Mouse (Mus musculus): ENCODE results near the gene Gm47841. TPM values are rescaled to one million over a fixed set of nuclear protein-coding genes. Genes with fewer than 3 reads are reported as not detected.

Gm47841 gene
- not detected for total RNA-seq (2018; cell fraction: chromatin; rRNA removed)
- total RNA-seq (2018; cell fraction: cytosol; rRNA removed), result not detected
- not detected for total RNA-seq (2018; cell fraction: nucleus; rRNA removed)
- polyA plus RNA-seq (2018), result not detected in 3 replicates

DNA sequence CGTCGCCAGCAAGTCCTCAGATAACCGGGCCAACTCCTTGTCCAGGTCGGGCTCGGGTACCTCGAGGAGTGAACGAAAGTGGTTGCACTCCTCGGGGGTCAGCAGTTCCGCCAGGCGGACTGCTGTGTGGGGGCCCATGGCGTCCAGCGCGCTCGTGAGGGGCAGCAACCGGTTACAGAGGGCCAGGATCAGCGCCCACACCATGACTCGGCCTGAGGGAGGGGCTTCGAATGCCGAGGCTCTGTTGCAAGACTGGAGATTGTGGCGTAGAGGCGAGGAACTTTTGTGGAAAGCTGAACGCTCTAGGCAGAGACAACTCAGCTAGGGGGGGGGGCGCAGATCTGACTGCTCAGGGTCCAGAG is at the start of gene Gm47841:
Gene Gm47841 (minus strand): TSS at position 204 of the 362 bp plus-strand sequence.
- no peak within 1 kb of the TSS for H3K27ac ChIP-seq
- no peaks in the 10 kb centered on the region for H3K36me3 ChIP-seq (ENCODE audit: inconsistent target)
- WGBS (ENCODE audit: missing documents), result 7% methylated on average over 23 of the region's 23 CpGs
- no peak within 1 kb of the TSS for H3K4me3 ChIP-seq (ENCODE audit: inconsistent target)
- no peaks in the 10 kb centered on the region for H3K79me2 ChIP-seq (ENCODE audit: inconsistent target)

DNA sequence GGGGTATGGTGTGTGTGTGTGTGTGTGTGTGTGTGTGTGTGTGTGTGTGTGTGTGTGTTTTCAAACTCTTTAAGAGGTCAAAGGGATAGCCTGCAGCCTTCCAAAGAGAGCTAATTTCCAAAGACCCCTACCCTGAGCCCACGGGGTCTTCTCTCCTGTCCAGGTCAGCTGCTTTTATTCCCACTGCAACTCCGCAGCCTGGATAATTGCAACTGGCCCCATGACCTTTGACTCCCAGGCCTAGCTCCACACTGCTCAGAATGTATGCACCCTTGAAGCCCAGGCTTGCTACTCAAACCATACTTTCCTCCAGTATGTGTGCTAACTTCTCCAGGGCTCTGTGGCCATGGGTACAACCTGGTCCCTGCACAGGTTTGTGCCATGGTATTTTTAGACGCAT is 48.2 kb upstream of the Gm47841 start:
- Histone ChIP-seq H3K79me2 (ENCODE audit: inconsistent target) (no peaks in the 10 kb centered on the region), H3K36me3 (ENCODE audit: inconsistent target) (no peaks in the 10 kb centered on the region), H3K4me3 (ENCODE audit: inconsistent target) (no peak overlapping the region), H3K27ac (no peak overlapping the region)
- 83% methylated on average over 3 of the region's 3 CpGs for WGBS (ENCODE audit: missing documents)

DNA sequence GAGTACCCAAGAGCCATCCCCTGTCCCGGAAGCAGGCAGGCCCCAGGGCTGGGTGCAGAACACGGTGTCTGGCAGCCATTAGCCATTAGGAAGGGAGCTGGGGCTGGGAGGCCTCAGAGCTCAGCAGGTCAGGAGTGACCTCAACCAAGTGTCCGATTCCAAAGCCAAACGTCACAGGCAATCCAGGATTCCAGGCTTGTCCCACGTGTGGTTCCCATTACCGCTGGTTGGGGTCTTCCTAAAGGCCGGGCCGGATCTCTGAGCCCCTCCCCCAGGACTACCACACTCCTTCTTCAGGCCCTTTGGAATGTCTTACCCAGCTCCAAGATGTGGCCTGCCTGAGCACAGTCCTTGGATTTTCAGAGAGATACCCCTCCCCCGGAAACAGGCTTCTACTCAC is 47.8 kb upstream of the Gm47841 start:
- no peak overlapping the region for H3K27ac ChIP-seq
- no peak overlapping the region for H3K4me3 ChIP-seq (ENCODE audit: inconsistent target)
- H3K36me3 ChIP-seq (ENCODE audit: inconsistent target), result no peaks in the 10 kb centered on the region
- 94% methylated on average over 8 of the region's 9 CpGs for WGBS (ENCODE audit: missing documents)
- no peaks in the 10 kb centered on the region for H3K79me2 ChIP-seq (ENCODE audit: inconsistent target)

DNA sequence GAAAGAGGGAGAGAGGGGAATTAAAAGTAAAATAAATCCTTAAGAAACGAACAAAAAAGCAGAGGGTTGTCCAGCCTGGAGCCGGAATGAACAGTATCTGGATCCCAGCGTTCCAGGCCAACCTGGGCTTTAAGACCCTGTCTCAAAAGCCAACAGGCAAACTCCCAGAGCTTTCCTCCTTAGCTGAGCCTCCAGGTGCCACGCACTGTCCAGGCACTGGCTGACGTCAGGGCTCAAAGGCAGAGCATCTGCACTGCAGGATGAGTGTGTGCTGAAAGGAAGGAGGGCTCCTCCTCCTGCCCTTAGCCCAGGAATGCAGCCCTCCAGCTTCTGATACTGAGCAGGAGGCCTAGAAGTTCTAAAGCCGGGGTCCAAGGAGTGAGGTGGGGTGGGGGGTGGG is 46.8 kb upstream of the Gm47841 start:
- no peaks in the 10 kb centered on the region for H3K79me2 ChIP-seq (ENCODE audit: inconsistent target)
- H3K4me3 ChIP-seq (ENCODE audit: inconsistent target), result no peak overlapping the region
- WGBS (ENCODE audit: missing documents), result 98% methylated on average over 6 of the region's 6 CpGs
- no peaks in the 10 kb centered on the region for H3K36me3 ChIP-seq (ENCODE audit: inconsistent target)
- no peak overlapping the region for H3K27ac ChIP-seq

DNA sequence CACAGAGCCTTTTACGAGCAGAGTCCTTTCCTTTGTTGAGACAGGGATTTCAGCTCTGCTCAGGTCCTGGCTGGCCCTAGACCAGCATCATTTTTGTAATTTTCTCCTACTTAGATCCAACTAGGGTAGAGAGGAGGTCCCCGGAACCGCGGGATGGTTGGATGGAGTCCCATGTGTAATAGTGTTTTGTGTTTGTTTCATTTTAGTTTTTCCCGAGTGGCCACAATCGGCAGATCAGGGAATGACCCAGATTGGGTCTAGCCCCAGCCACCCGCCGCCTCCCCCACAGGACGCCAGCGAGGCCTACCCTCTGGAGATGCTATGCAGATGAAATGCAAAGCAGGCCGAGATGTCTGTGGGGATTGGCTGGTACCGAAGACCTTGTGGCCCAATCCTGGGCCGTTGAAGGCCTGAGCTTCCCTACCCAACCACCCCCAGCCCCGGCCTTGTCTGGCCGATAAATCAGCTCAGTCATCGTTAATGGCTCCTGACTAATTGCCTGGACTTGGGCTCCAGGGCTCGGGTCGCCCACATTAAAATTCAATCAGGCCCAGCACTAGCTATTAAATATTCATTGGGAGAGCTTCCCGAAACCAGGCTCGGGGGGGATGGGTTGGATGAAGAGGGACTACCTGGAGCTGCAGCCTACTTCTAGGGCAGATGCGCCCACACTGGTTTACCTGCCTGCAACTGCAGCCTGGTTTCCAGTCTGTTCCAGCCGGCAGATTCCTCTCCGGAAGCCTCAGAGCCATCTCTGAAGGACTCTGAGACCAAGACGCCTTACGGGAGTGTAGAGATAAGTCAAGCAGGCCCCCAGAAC is 45.8 kb upstream of the Gm47841 start:
- no peaks in the 10 kb centered on the region for H3K36me3 ChIP-seq (ENCODE audit: inconsistent target)
- WGBS (ENCODE audit: missing documents), result 91% methylated on average over 25 of the region's 25 CpGs
- no peak overlapping the region for H3K27ac ChIP-seq
- H3K4me3 ChIP-seq (ENCODE audit: inconsistent target), result no peak overlapping the region
- H3K79me2 ChIP-seq (ENCODE audit: inconsistent target), result no peaks in the 10 kb centered on the region

DNA sequence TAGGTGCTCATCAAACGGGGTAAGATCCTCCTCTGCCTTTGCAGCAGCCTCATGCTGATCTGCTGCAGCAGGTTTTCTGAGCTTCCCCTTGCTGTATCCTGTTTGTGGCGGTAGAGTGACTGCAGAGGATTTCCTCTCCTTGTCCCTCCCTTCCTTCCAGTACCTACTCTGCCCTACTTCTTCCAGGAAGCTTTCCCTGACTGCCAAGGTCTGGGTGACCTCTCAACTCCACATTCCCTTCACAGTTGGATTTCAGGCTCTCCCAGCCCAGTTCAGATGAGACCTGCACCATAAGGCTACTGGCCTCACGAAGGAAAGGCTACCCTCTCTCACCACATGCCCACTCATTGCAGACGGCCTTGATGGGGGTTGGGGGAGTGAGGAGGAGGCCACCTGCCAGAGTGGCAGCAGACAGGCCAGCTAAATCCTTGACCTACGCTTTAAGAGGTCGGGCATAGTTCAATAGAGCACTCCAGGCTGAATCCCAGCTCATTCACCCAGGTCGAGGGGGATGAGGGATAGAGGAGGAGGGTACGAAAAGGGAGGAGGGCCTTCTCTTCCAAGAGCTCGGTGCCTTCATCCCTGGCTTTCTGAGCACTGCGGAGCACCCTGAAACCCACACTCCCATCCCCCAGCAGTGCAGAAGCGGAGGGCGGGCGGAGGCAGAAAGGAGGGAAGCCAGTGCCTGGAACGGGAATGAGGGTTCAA is 45.1 kb upstream of the Gm47841 start:
- no peaks in the 10 kb centered on the region for H3K79me2 ChIP-seq (ENCODE audit: inconsistent target)
- no peak overlapping the region for H3K27ac ChIP-seq
- no peak overlapping the region for H3K4me3 ChIP-seq (ENCODE audit: inconsistent target)
- H3K36me3 ChIP-seq (ENCODE audit: inconsistent target), result no peaks in the 10 kb centered on the region
- 70% methylated on average over 14 of the region's 14 CpGs for WGBS (ENCODE audit: missing documents)

DNA sequence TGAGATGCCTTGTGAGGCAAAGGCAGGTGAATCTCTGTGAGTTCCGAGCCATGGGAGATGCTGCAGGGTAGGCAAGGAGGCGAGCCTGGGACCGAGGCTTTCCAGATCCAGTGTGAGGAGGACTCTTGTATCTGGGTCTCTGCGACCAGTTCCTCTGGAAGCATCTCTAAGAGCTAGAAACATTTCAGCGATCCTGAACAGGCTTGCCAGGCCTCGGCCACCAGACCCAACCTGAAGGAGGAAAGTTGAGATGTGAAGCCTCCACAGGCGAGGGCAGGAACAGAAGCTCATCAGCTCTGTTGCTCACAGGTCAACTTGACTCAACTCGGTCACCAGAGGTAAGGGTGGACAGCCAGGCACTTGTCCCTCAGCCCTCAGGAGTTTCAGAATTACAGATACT is 44.4 kb upstream of the Gm47841 start:
- Histone ChIP-seq H3K4me3 (ENCODE audit: inconsistent target) (no peak overlapping the region), H3K27ac (no peak overlapping the region), H3K36me3 (ENCODE audit: inconsistent target) (no peaks in the 10 kb centered on the region), H3K79me2 (ENCODE audit: inconsistent target) (no peaks in the 10 kb centered on the region)
- 98% methylated on average over 8 of the region's 8 CpGs for WGBS (ENCODE audit: missing documents)

DNA sequence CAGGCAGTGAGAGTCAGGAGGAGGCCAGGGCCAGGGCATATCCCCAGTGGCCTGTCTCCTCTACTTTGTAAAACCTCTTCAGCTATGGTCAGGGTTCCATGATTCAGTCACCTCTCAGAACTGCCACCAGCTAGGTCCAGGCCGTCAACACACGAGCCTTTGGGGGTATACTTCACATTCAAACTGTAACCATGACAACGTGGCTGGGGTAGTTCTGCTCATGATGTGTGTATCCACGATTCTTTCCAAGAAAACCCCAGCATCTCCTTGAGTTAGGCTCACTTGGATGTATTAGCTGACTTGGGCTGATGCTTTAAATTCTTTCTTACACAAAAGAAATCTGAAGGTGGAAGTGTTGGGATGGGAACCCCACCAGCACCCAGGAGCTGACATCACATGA is 41.1 kb upstream of the Gm47841 start:
- no peak overlapping the region for H3K4me3 ChIP-seq (ENCODE audit: inconsistent target)
- no peaks in the 10 kb centered on the region for H3K36me3 ChIP-seq (ENCODE audit: inconsistent target)
- no peak overlapping the region for H3K27ac ChIP-seq
- H3K79me2 ChIP-seq (ENCODE audit: inconsistent target), result no peaks in the 10 kb centered on the region
- WGBS (ENCODE audit: missing documents), result 85% methylated on average over 4 of the region's 4 CpGs

DNA sequence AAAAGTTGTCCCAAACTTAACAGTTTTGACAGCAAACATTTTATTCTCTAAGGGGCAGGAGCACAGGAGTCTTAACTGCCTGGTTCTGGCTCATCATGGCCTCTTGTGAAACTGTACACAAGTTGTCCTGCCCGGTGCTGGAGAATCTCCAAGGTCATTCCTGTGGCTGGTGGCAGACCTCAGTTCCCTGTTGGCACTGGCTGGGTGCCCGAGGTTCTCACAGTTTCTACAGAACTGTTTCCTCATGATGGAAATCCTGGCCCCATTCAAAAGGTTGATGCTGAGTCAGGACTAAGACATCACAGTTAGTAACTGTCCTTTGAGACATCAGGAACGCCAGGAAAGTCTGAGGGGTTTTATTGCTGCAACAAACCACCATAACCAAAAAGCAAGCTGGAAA is 39.8 kb upstream of the Gm47841 start:
- no peaks in the 10 kb centered on the region for H3K79me2 ChIP-seq (ENCODE audit: inconsistent target)
- H3K4me3 ChIP-seq (ENCODE audit: inconsistent target), result no peak overlapping the region
- WGBS (ENCODE audit: missing documents), result 0% methylated on average over 3 of the region's 3 CpGs
- no peaks in the 10 kb centered on the region for H3K36me3 ChIP-seq (ENCODE audit: inconsistent target)
- H3K27ac ChIP-seq, result no peak overlapping the region

DNA sequence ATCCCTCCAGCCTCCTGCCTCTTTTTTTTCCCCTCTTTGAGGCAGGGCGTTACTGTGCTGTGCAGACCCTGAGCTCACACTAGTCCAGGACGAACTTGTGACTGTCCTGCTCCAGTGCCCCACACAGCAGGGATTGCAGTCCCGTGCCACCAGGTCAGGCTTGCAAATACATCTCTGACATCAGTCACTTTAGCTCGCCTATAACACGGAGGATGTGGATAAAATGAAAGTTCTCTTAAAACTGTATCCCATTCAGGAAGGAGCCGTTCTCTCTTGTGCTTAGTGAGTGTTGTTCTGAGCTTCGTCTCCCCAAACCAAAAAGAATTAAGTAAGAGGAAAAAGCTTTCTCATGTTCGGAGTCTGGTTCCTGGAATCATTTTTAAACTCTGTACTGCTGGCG is 39.3 kb upstream of the Gm47841 start:
- Histone ChIP-seq H3K79me2 (ENCODE audit: inconsistent target) (no peaks in the 10 kb centered on the region), H3K36me3 (ENCODE audit: inconsistent target) (no peaks in the 10 kb centered on the region), H3K4me3 (ENCODE audit: inconsistent target) (no peak overlapping the region), H3K27ac (no peak overlapping the region)
- WGBS (ENCODE audit: missing documents), result 67% methylated on average over 9 of the region's 9 CpGs

DNA sequence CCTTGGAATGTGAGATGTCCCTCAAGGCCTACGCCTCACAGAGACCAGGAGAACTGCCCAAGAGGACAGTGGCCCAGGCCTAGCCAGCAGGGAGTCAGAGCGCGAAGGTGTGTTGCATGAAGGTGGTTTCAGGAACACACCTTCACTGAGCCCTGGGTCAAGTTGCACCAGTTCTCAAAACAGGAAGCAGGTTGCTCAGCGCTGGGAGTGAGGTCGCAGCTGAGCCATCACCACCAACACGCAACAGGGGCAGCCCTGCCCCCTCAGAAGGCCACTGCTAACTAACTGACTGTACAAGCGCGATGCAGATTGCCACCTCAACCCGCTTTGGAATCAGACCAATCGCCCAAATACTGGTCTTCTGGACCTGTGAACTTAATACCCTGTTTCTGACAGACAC is 37.3 kb upstream of the Gm47841 start:
- no peaks in the 10 kb centered on the region for H3K36me3 ChIP-seq (ENCODE audit: inconsistent target)
- H3K27ac ChIP-seq, result no peak overlapping the region
- no peaks in the 10 kb centered on the region for H3K79me2 ChIP-seq (ENCODE audit: inconsistent target)
- H3K4me3 ChIP-seq (ENCODE audit: inconsistent target), result no peak overlapping the region
- WGBS (ENCODE audit: missing documents), result 47% methylated on average over 10 of the region's 10 CpGs

DNA sequence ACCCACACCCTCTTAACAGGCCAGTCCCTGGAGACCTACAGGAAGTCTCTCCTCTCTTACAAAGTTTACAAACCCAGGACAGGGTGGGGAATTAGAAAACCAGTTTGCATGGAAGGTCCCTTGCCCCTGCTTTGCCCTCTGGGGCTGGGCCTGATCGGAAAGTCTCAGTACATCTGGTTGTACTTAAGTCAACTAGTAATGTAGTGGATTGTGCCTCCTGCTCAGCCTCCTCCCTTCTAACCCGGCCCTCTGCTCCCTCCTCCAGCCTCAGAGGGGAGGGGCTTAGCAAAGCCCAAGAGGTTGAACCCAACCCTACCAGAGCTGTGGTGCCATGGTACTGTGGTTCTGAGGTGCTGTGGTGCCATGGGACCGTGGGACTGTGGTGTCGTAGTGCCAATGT is 35.0 kb upstream of the Gm47841 start:
- WGBS (ENCODE audit: missing documents), result 75% methylated on average over 4 of the region's 4 CpGs
- Histone ChIP-seq H3K4me3 (ENCODE audit: inconsistent target) (no peak overlapping the region), H3K27ac (0 out of 2 replicates have a peak overlapping the region, but pooled peaks have one; percentile 1), H3K79me2 (ENCODE audit: inconsistent target) (no peaks in the 10 kb centered on the region), H3K36me3 (ENCODE audit: inconsistent target) (no peaks in the 10 kb centered on the region)

DNA sequence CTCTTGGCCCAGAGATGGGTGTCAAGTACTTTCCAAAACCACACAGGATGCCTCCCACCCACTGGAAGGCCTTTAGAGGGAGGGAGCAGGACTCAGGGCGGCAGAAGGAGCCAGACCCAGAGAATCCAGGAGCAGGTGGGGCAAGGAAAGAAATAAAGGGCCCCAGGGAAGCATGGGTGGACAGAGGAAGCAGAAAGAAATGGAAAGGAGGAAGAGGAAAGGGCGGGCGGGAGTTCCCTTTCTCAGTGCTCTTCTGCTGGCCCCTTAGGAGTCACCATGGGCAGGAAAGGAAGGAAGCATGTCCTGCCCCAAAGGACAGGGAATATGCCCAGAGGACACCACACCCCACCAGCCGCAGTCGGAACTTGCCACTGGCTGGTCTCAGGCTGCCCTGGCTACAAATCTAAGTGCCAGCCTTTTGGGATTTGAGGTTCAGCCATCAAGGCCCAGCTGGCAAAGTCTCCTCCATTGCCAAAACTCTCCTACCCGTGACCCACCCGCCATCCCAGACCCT is 33.9 kb upstream of the Gm47841 start:
- 73% methylated on average over 4 of the region's 7 CpGs for WGBS (ENCODE audit: missing documents)
- H3K27ac ChIP-seq, result 0 out of 2 replicates have a peak overlapping the region, but pooled peaks have one; percentile 1
- no peak overlapping the region for H3K4me3 ChIP-seq (ENCODE audit: inconsistent target)
- no peaks in the 10 kb centered on the region for H3K36me3 ChIP-seq (ENCODE audit: inconsistent target)
- H3K79me2 ChIP-seq (ENCODE audit: inconsistent target), result no peaks in the 10 kb centered on the region

DNA sequence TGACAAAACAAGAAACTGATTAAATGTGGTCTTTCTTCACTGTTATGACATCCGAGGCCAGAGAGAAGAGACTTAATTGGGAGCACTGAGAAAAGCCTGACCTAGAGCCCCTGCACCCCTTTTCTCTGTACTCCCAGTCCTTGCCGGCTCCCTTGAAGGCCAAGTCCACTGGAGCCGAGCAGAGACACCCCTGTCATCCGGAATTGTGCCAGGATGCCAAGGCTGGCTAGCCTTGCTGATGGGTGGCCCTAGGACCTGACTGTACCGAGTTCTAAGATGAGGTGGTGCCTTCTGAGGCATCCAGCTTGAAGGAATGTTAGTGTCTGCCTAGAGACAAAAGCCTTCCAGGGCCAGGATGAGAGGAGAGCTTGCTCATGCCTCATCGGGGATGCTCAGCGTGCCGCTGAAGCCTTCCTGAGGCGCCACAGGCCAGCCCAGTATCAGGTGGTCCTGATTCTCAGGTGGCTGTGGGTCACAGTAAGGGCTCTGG is 32.9 kb upstream of the Gm47841 start:
- no peaks in the 10 kb centered on the region for H3K36me3 ChIP-seq (ENCODE audit: inconsistent target)
- WGBS (ENCODE audit: missing documents), result 92% methylated on average over 9 of the region's 9 CpGs

DNA sequence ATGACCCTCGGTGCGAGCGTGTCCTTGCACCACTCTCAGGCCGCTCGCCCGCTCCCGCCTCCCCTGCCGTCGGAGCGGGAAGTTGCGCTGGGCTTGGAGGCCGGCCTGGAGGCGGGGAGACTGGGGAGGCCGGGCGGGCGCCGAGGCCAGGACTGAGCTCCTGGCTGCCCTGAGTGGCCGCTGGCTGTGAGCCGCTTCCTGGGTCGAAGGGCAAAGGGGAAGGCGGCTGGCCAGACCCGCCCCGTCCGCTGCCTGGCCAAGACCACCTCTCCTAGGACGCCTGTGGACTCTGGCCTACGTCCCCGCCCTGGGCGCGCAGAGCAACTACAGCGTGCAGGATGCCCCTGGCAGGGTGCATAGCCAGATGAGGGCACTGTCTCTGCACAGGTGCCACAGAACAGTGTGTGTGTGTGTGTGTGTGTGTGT is 31.5 kb upstream of the Gm47841 start:
- H3K36me3 ChIP-seq (ENCODE audit: inconsistent target), result no peaks in the 10 kb centered on the region
- peak overlapping the region; percentile 30 for H3K4me3 ChIP-seq (ENCODE audit: inconsistent target)
- no peaks in the 10 kb centered on the region for H3K79me2 ChIP-seq (ENCODE audit: inconsistent target)
- WGBS (ENCODE audit: missing documents), result 16% methylated on average over 21 of the region's 30 CpGs
- no peak overlapping the region for H3K27ac ChIP-seq

More for the DNA sequence above, 32.9 kb upstream of the Gm47841 start:
- Histone ChIP-seq H3K4me3 (ENCODE audit: inconsistent target) (no peak overlapping the region), H3K27ac (no peak overlapping the region), H3K79me2 (ENCODE audit: inconsistent target) (no peaks in the 10 kb centered on the region)

Data from macrophage (primary cell).